Mouse (Mus musculus) liver, adult 10 weeks (tissue): ENCODE measurements around the gene Nfatc2ip. TPM values are rescaled to one million over a fixed set of nuclear protein-coding genes. Genes with fewer than 3 reads are reported as not detected.

Experiments
- polyA plus RNA-seq: library from polyadenylated mRNA; stranded (reverse); fragments of 350-450 nt; fragmentation: Illumina TruSeq; extraction: RNeasy Lipid Tissue Mini Kit (QIAGEN cat#74804); gene quantifications from one replicate; pipeline ENCODE4 v1.2.3, GENCODE M21; 2014; ENCODE audit warnings: low read depth, low replicate concordance

Nfatc2ip gene
- polyA plus RNA-seq, result 2.7 TPM

DNA sequence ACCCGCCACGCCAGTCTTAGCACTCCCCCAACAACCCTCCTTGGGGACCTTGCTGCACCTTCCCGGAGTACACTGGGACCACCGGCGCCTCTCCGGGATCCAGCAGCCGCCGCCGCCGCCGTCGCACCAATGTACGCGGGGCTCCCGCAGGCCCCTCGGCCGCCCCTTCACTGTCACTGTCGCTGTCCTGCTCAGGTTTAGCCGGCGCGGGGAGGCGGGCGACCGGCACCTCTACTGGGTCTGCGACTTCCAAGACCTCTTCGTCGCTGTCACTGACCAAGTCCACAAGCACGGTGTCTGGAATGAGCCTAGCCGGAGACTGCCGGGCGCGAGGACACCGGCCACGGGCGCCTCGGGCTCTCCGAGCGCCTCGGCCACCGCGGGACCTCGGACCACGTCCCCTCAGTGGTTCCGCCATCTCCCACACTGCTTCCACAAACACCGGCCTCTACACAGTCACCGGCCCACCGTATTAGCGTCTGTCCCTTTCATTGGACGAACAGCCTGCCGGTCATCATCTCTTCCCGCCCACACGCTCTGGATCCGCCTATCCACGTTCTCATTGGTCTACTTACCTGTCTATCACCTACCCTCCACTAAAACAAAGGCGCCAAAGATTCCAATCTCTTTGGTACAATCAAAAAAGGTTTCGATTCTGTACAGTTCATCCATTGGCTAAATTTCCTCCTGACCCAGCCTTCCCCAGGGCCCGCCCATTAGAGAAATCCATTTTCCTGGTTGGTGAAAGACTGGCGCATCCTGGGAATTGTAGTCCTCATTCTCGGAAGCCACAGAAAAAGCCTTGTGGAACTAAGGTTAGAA lies at the start of gene Nfatc2ip:
Gene Nfatc2ip, minus strand, starts transcription at position 440 of the 822 bp plus-strand sequence.

GRCm38 (mm10) chr7:126428631-126429502 lies 32.3 kb upstream of the Nfatc2ip start, which contains the start of gene Rabep2:
TSS of gene Rabep2 (plus strand) at chr7:126428759.

DNA sequence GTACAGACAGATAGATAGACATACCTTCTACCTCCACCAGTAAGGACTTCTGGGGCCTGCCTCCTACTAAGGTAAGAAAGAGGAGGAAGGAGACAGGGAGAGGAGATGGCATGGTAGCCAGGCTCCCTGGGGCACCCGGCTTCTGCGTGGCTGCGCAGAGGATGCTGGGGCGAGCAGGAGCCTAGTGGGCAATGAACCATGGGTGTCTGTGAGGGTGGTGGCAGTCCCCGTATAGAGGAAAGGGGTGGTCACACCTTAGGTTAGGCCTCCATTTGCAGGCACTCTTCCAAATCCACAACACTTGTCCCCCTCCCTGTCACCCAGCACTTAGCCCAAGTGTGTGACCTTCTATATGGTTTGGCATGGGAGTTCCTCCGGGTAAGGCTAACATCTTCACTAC lies 18.2 kb upstream of the Nfatc2ip start, which contains the start of gene Cd19:
Gene Cd19, minus strand, starts transcription at position 165 of the 400 bp plus-strand sequence.

GRCm38 (mm10) chr7:126377278-126378158 lies 19.0 kb downstream of the Nfatc2ip start, which contains the start of gene Spns1:
TSS of gene Spns1 (minus strand) at chr7:126377450.

DNA sequence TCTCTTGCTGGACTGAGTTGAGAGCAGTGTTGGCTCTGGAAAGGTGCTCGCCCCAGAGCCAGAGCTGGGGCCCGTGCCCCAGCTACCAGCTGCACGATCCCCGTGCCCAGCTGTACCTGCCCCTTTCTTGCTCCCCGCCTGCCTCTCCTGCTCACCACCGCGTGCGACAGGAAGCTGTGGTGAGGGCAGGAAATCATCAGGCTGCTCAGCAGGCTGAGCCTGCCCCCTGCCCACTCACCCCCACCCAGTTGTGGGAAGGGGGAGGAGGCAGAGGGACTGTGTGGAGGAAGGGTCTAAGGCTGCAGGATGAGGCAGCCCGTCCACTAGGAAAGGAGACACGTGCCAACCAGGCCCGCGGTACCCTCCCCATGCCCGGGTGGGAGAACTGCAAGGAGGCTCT lies 27.1 kb downstream of the Nfatc2ip start, which contains the start of gene Lat:
Gene Lat, minus strand, starts transcription at position 178 of the 400 bp plus-strand sequence.

Other genes starting within 250 kb of the Nfatc2ip start
- gene Xpo6, start 196.2 kb downstream of the Nfatc2ip start, polyA plus RNA-seq, result 8.7 TPM
- 4.1 TPM for gene Sbk1, start 124.1 kb downstream of the Nfatc2ip start, polyA plus RNA-seq
- 0.37 TPM for gene Lat, start 27.2 kb downstream of the Nfatc2ip start, polyA plus RNA-seq
- 1.8 TPM for gene Spns1, start 19.3 kb downstream of the Nfatc2ip start, polyA plus RNA-seq
- 0.26 TPM for gene Cd19, start 18.2 kb upstream of the Nfatc2ip start, polyA plus RNA-seq
- gene Rabep2, start 32.0 kb upstream of the Nfatc2ip start, polyA plus RNA-seq, result 1.0 TPM
- 0.11 TPM for gene Atp2a1, start 66.4 kb upstream of the Nfatc2ip start, polyA plus RNA-seq
- 3.6 TPM for gene Sh2b1, start 78.7 kb upstream of the Nfatc2ip start, polyA plus RNA-seq
- gene Tufm, start 90.6 kb upstream of the Nfatc2ip start, polyA plus RNA-seq, result 10.8 TPM
- gene Atxn2l, start 106.7 kb upstream of the Nfatc2ip start, polyA plus RNA-seq, result 13.8 TPM
- 71.2 TPM for gene Eif3c, start 169.7 kb upstream of the Nfatc2ip start, polyA plus RNA-seq
- 0.24 TPM for gene Apobr, start 188.2 kb upstream of the Nfatc2ip start, polyA plus RNA-seq
- 1.3 TPM for gene Cln3, start 189.1 kb upstream of the Nfatc2ip start, polyA plus RNA-seq
- gene Il27, start 198.2 kb upstream of the Nfatc2ip start, polyA plus RNA-seq, result not detected
- not detected for gene Nupr1, start 234.1 kb upstream of the Nfatc2ip start, polyA plus RNA-seq